8 mouse cellular contexts compared by ENCODE assay signal in genomic region chr17:46484461-46484875, GRCm38 (mm10). TPM values are rescaled to one million over a fixed set of nuclear protein-coding genes. Genes with fewer than 3 reads are reported as not detected.
DNase-seq lines count a peak whose midpoint lies in the region; ATAC-seq lines count a peak whose summit lies in the region.

No protein-coding gene starts in this region.

- peaks cover 9% of the 10 kb centered on the region for H3K4me1 ChIP-seq in heart, embryonic 11.5 days (ENCODE audit: control insufficient read depth, insufficient read depth, low read length)
- H3K4me1 ChIP-seq in embryonic facial prominence, embryonic 12.5 days = 0 out of 2 replicates have a peak, but pooled peaks cover 3% of the 10 kb centered on the region
- peaks cover 11% of the 10 kb centered on the region for H3K4me1 ChIP-seq in liver, embryonic 13.5 days (replicated peaks)
- H3K4me1 ChIP-seq in stomach, embryonic 16.5 days (ENCODE audit: control insufficient read depth, insufficient read depth, low read length) = peaks cover 6% of the 10 kb centered on the region

- H3K9ac ChIP-seq in heart, embryonic 11.5 days (ENCODE audit: low read depth, low read length) = no peak overlapping the region
- H3K9ac ChIP-seq in embryonic facial prominence, embryonic 12.5 days = no peak overlapping the region
- H3K9ac ChIP-seq in liver, embryonic 13.5 days = no peak overlapping the region
- H3K9ac ChIP-seq in stomach, embryonic 16.5 days (ENCODE audit: low read length) = no peak overlapping the region

- no peak overlapping the region for H3K27ac ChIP-seq in heart, embryonic 11.5 days (ENCODE audit: low read depth, low read length)
- H3K27ac ChIP-seq in embryonic facial prominence, embryonic 12.5 days = no peak overlapping the region
- no peak overlapping the region for H3K27ac ChIP-seq in liver, embryonic 13.5 days
- H3K27ac ChIP-seq in stomach, embryonic 16.5 days (ENCODE audit: low read length) = no peak overlapping the region

- H3K36me3 ChIP-seq in heart, embryonic 11.5 days (ENCODE audit: control insufficient read depth, insufficient read depth, low read length) = no peaks in the 10 kb centered on the region
- no peaks in the 10 kb centered on the region for H3K36me3 ChIP-seq in embryonic facial prominence, embryonic 12.5 days
- no peaks in the 10 kb centered on the region for H3K36me3 ChIP-seq in liver, embryonic 13.5 days
- H3K36me3 ChIP-seq in stomach, embryonic 16.5 days (ENCODE audit: control insufficient read depth, insufficient read depth, low read length) = no peaks in the 10 kb centered on the region

- WGBS in heart, embryonic 11.5 days (ENCODE audit: insufficient replicate concordance) = 17% methylated on average over 6 of the region's 6 CpGs
- WGBS in embryonic facial prominence, embryonic 12.5 days = 10% methylated on average over 6 of the region's 6 CpGs
- WGBS in liver, embryonic 13.5 days (ENCODE audit: insufficient replicate concordance) = 7% methylated on average over 6 of the region's 6 CpGs
- WGBS in stomach, embryonic 16.5 days = 16% methylated on average over 6 of the region's 6 CpGs

- H3K4me3 ChIP-seq in heart, embryonic 11.5 days (ENCODE audit: low read depth, low read length) = no peak overlapping the region
- no peak overlapping the region for H3K4me3 ChIP-seq in embryonic facial prominence, embryonic 12.5 days
- H3K4me3 ChIP-seq in liver, embryonic 13.5 days (replicated peaks) = no peak overlapping the region
- no peak overlapping the region for H3K4me3 ChIP-seq in stomach, embryonic 16.5 days (replicated peaks; ENCODE audit: low read length)

- intact Hi-C loops in heart, postnatal 10 days (cut with DNase I) = no loop called here

- H3K27me3 ChIP-seq in heart, embryonic 11.5 days (ENCODE audit: control insufficient read depth, insufficient read depth, low read length) = peaks cover 59% of the 10 kb centered on the region
- peaks cover 70% of the 10 kb centered on the region for H3K27me3 ChIP-seq in embryonic facial prominence, embryonic 12.5 days
- H3K27me3 ChIP-seq in liver, embryonic 13.5 days = peaks cover 91% of the 10 kb centered on the region
- H3K27me3 ChIP-seq in stomach, embryonic 16.5 days (ENCODE audit: control insufficient read depth, insufficient read depth, low read length) = peaks cover 57% of the 10 kb centered on the region

- H3K9me3 ChIP-seq in heart, embryonic 11.5 days (replicated peaks; ENCODE audit: control insufficient read depth, low read length) = no peaks in the 10 kb centered on the region
- H3K9me3 ChIP-seq in embryonic facial prominence, embryonic 12.5 days = no peaks in the 10 kb centered on the region
- H3K9me3 ChIP-seq in liver, embryonic 13.5 days (replicated peaks) = no peaks in the 10 kb centered on the region
- no peaks in the 10 kb centered on the region for H3K9me3 ChIP-seq in stomach, embryonic 16.5 days (replicated peaks; ENCODE audit: control insufficient read depth, low read length)

- H3K4me2 ChIP-seq in heart, embryonic 11.5 days = peak overlapping the region; percentile 82
- peak overlapping the region; percentile 48 for H3K4me2 ChIP-seq in embryonic facial prominence, embryonic 12.5 days (replicated peaks)
- peak overlapping the region; percentile 56; the same call in 1 of the 2 replicates for H3K4me2 ChIP-seq in liver, embryonic 13.5 days
- H3K4me2 ChIP-seq in stomach, embryonic 16.5 days (ENCODE audit: low read depth, low read length) = peak overlapping the region; percentile 58; the same call in 1 of the 2 replicates

- no peak for DNase-seq in heart, postnatal 10 days
- DNase-seq in CD4-positive, CD25-positive, alpha-beta regulatory T cell, adult 2 months (ENCODE audit: low read depth, low spot score) = peak; percentile 7
- DNase-seq in liver, embryonic 13.5 days = no peak
- no peak for DNase-seq in layer of hippocampus, postnatal 36 days
- DNase-seq in right cerebral cortex, postnatal 14 days = no peak

- no peak for ATAC-seq in heart, embryonic 11.5 days (replicated peaks; ENCODE audit: insufficient number of reproducible peaks, low FRiP score, low TSS enrichment)
- no peak for ATAC-seq in embryonic facial prominence, embryonic 12.5 days (ENCODE audit: insufficient number of reproducible peaks, insufficient read depth, low FRiP score, low TSS enrichment)
- no peak for ATAC-seq in liver, embryonic 13.5 days (ENCODE audit: low read depth)
- ATAC-seq in stomach, embryonic 16.5 days (ENCODE audit: insufficient read depth, low FRiP score) = no peak

RNA-seq across cellular contexts. Expression of gene Ttbk1, which starts 3.0 kb away (rescaled TPM):
- 0.04 and 0.07 TPM in 2 replicates for polyA plus RNA-seq in heart, embryonic 11.5 days (2014; fragmentation: Nextera tagmentation; extraction: Ambion mirVana)
- total RNA-seq in heart, postnatal 10 days (2021) = under 1 TPM; 0.40 to 0.48 TPM
- 0.88 and 1.3 TPM in 2 replicates for polyA plus RNA-seq in embryonic facial prominence, embryonic 12.5 days (2016; fragmentation: Nextera tagmentation; extraction: Ambion mirVana)
- polyA plus RNA-seq in liver, embryonic 13.5 days (2015; fragmentation: Nextera tagmentation; extraction: Ambion mirVana) = 0.02 TPM in 2 replicates
- 0.12 and 0.19 TPM in 2 replicates for polyA plus RNA-seq in stomach, embryonic 16.5 days (2015; fragmentation: Nextera tagmentation; extraction: Ambion mirVana)
- 100 to 1,000 TPM; 114 to 118 TPM for total RNA-seq in layer of hippocampus, postnatal 36 days (2021)

RNA-seq across cellular contexts. Expression of gene Dnph1, which starts 12.0 kb away (rescaled TPM):
- polyA plus RNA-seq in heart, embryonic 11.5 days (2014; fragmentation: Nextera tagmentation; extraction: Ambion mirVana) = 27.9 and 28.4 TPM in 2 replicates
- 1 to 10 TPM; 3.7 to 4.0 TPM for total RNA-seq in heart, postnatal 10 days (2021)
- polyA plus RNA-seq in embryonic facial prominence, embryonic 12.5 days (2016; fragmentation: Nextera tagmentation; extraction: Ambion mirVana) = 58.2 and 63.4 TPM in 2 replicates
- 34.6 and 35.1 TPM in 2 replicates for polyA plus RNA-seq in liver, embryonic 13.5 days (2015; fragmentation: Nextera tagmentation; extraction: Ambion mirVana)
- polyA plus RNA-seq in stomach, embryonic 16.5 days (2015; fragmentation: Nextera tagmentation; extraction: Ambion mirVana) = 40.4 and 45.3 TPM in 2 replicates
- total RNA-seq in layer of hippocampus, postnatal 36 days (2021) = 1 to 10 TPM; 4.9 to 7.1 TPM

RNA-seq across cellular contexts. Expression of gene Slc22a7, which starts 46.2 kb away (rescaled TPM):
- 0.20 TPM in 1 of 2 replicates, not detected in the other for polyA plus RNA-seq in heart, embryonic 11.5 days (2014; fragmentation: Nextera tagmentation; extraction: Ambion mirVana)
- not detected for total RNA-seq in heart, postnatal 10 days (2021)
- not detected in 2 replicates for polyA plus RNA-seq in embryonic facial prominence, embryonic 12.5 days (2016; fragmentation: Nextera tagmentation; extraction: Ambion mirVana)
- not detected in 2 replicates for polyA plus RNA-seq in liver, embryonic 13.5 days (2015; fragmentation: Nextera tagmentation; extraction: Ambion mirVana)
- not detected in 2 replicates for polyA plus RNA-seq in stomach, embryonic 16.5 days (2015; fragmentation: Nextera tagmentation; extraction: Ambion mirVana)
- total RNA-seq in layer of hippocampus, postnatal 36 days (2021) = under 1 TPM in 1 of 2 experiments, not detected in 1; 0.30 TPM

RNA-seq across cellular contexts. Expression of gene Crip3, which starts 55.7 kb away (rescaled TPM):
- 0.39 and 0.97 TPM in 2 replicates for polyA plus RNA-seq in heart, embryonic 11.5 days (2014; fragmentation: Nextera tagmentation; extraction: Ambion mirVana)
- total RNA-seq in heart, postnatal 10 days (2021) = under 1 TPM in 1 of 2 experiments, not detected in 1; 0.26 TPM
- 1.0 and 1.2 TPM in 2 replicates for polyA plus RNA-seq in embryonic facial prominence, embryonic 12.5 days (2016; fragmentation: Nextera tagmentation; extraction: Ambion mirVana)
- not detected in 2 replicates for polyA plus RNA-seq in liver, embryonic 13.5 days (2015; fragmentation: Nextera tagmentation; extraction: Ambion mirVana)
- 1.5 and 1.8 TPM in 2 replicates for polyA plus RNA-seq in stomach, embryonic 16.5 days (2015; fragmentation: Nextera tagmentation; extraction: Ambion mirVana)
- total RNA-seq in layer of hippocampus, postnatal 36 days (2021) = 1 to 10 TPM; 8.1 to 8.4 TPM
